Mouse (Mus musculus): Measurements from ENCODE around the gene Tmem179b. TPM values are rescaled to one million over a fixed set of nuclear protein-coding genes. Genes with fewer than 3 reads are reported as not detected.

Tmem179b gene
- 35.9 and 36.5 TPM in 2 replicates for polyA plus RNA-seq (2015; fragmentation: Nextera tagmentation; extraction: Ambion mirVana)

GRCm38 (mm10) chr19:8774086-8774835, at the start of gene Tmem179b:
TSS of gene Tmem179b (minus strand) at chr19:8774467.
- H3K27ac ChIP-seq, result peak within 1 kb of the TSS; percentile 99
- ATAC-seq, result peak; percentile 95
- no peaks in the 10 kb centered on the region for H3K9me3 ChIP-seq (replicated peaks)
- H3K4me1 ChIP-seq, result peaks cover 38% of the 10 kb centered on the region
- peaks cover 49% of the 10 kb centered on the region for H3K36me3 ChIP-seq (ENCODE audit: poor library complexity, severe bottlenecking)
- peak within 1 kb of the TSS; percentile 70 for H3K4me3 ChIP-seq
- peak within 1 kb of the TSS; percentile 100 for H3K4me2 ChIP-seq
- peak within 1 kb of the TSS; percentile 96 for H3K9ac ChIP-seq
- no peaks in the 10 kb centered on the region for H3K27me3 ChIP-seq
- WGBS, result under 1% methylated on average over 68 of the region's 68 CpGs

- Histone ChIP-seq H3K27me3 (no peaks in the 10 kb centered on the region), H3K36me3 (ENCODE audit: poor library complexity, severe bottlenecking) (peaks cover 51% of the 10 kb centered on the region), H3K9me3 (replicated peaks) (no peaks in the 10 kb centered on the region), H3K4me2 (peak overlapping the region; percentile 92), H3K27ac (no peak overlapping the region), H3K4me1 (peaks cover 33% of the 10 kb centered on the region), H3K9ac (peak overlapping the region; percentile 99), H3K4me3 (peak overlapping the region; percentile 100)
- WGBS, result 78% methylated on average over 8 of the region's 8 CpGs
- no peak for ATAC-seq
Measured at GRCm38 (mm10) chr19:8822696-8823095, 48.4 kb upstream of the Tmem179b start.

- ATAC-seq, result no peak
- WGBS, result 1% methylated on average over 7 of the region's 7 CpGs
- Histone ChIP-seq H3K4me3 (peak overlapping the region; percentile 100), H3K9me3 (replicated peaks) (no peaks in the 10 kb centered on the region), H3K36me3 (ENCODE audit: poor library complexity, severe bottlenecking) (peaks cover 44% of the 10 kb centered on the region), H3K27ac (no peak overlapping the region), H3K9ac (peak overlapping the region; percentile 99), H3K4me1 (peaks cover 48% of the 10 kb centered on the region), H3K27me3 (no peaks in the 10 kb centered on the region), H3K4me2 (peak overlapping the region; percentile 92)
Measured at GRCm38 (mm10) chr19:8821146-8821545, 46.9 kb upstream of the Tmem179b start.

- H3K9ac ChIP-seq, result peak overlapping the region; percentile 99
- peak overlapping the region; percentile 99 for H3K27ac ChIP-seq
- H3K9me3 ChIP-seq (replicated peaks), result no peaks in the 10 kb centered on the region
- H3K4me3 ChIP-seq, result peak overlapping the region; percentile 100
- H3K4me2 ChIP-seq, result peak overlapping the region; percentile 92
- H3K36me3 ChIP-seq (ENCODE audit: poor library complexity, severe bottlenecking), result peaks cover 43% of the 10 kb centered on the region
- no peak for ATAC-seq
- no peaks in the 10 kb centered on the region for H3K27me3 ChIP-seq
- WGBS, result under 1% methylated on average over 48 of the region's 48 CpGs
- peaks cover 53% of the 10 kb centered on the region for H3K4me1 ChIP-seq
Measured at GRCm38 (mm10) chr19:8820424-8820956, 46.2 kb upstream of the Tmem179b start.

- Histone ChIP-seq H3K4me1 (peaks cover 58% of the 10 kb centered on the region), H3K27ac (peak within 1 kb of the TSS; percentile 99)
- under 1% methylated on average over 74 of the region's 83 CpGs for WGBS
Measured at GRCm38 (mm10) chr19:8819596-8820423, 45.5 kb upstream of the Tmem179b start, which contains the start of gene Hnrnpul2. TSS of gene Hnrnpul2 (plus strand) at chr19:8820010.

GRCm38 (mm10) chr19:8818801-8819595, 44.7 kb upstream of the Tmem179b start, which contains the start of gene Ttc9c:
TSS of gene Ttc9c (minus strand) at chr19:8819333.
- ATAC-seq, result peak; percentile 94
- no peaks in the 10 kb centered on the region for H3K27me3 ChIP-seq
- H3K9me3 ChIP-seq (replicated peaks), result no peaks in the 10 kb centered on the region
- peak within 1 kb of the TSS; percentile 99 for H3K27ac ChIP-seq
- H3K9ac ChIP-seq, result peak within 1 kb of the TSS; percentile 99
- peak within 1 kb of the TSS; percentile 100 for H3K4me3 ChIP-seq
- H3K4me1 ChIP-seq, result peaks cover 58% of the 10 kb centered on the region
- H3K4me2 ChIP-seq, result peak within 1 kb of the TSS; percentile 92
- WGBS, result under 1% methylated on average over 33 of the region's 33 CpGs
- H3K36me3 ChIP-seq (ENCODE audit: poor library complexity, severe bottlenecking), result peaks cover 42% of the 10 kb centered on the region

More at GRCm38 (mm10) chr19:8819596-8820423, 45.5 kb upstream of the Tmem179b start, which contains the start of gene Hnrnpul2:
- no peaks in the 10 kb centered on the region for H3K9me3 ChIP-seq (replicated peaks)
- H3K36me3 ChIP-seq (ENCODE audit: poor library complexity, severe bottlenecking), result peaks cover 43% of the 10 kb centered on the region
- H3K4me2 ChIP-seq, result peak within 1 kb of the TSS; percentile 92
- H3K9ac ChIP-seq, result peak within 1 kb of the TSS; percentile 99
- peak within 1 kb of the TSS; percentile 100 for H3K4me3 ChIP-seq
- peak; percentile 96 for ATAC-seq
- no peaks in the 10 kb centered on the region for H3K27me3 ChIP-seq

GRCm38 (mm10) chr19:8818301-8818798, 44.1 kb upstream of the Tmem179b start:
- peaks cover 56% of the 10 kb centered on the region for H3K4me1 ChIP-seq
- ATAC-seq, result no peak
- 29% methylated on average over 14 of the region's 14 CpGs for WGBS
- peak overlapping the region; percentile 81 for H3K9ac ChIP-seq
- no peaks in the 10 kb centered on the region for H3K27me3 ChIP-seq
- H3K36me3 ChIP-seq (ENCODE audit: poor library complexity, severe bottlenecking), result peaks cover 42% of the 10 kb centered on the region
- H3K9me3 ChIP-seq (replicated peaks), result no peaks in the 10 kb centered on the region
- peak overlapping the region; percentile 92 for H3K4me2 ChIP-seq
- peak overlapping the region; percentile 99 for H3K27ac ChIP-seq
- peak overlapping the region; percentile 100 for H3K4me3 ChIP-seq

GRCm38 (mm10) chr19:8817001-8817400, 42.7 kb upstream of the Tmem179b start:
- peaks cover 47% of the 10 kb centered on the region for H3K36me3 ChIP-seq (ENCODE audit: poor library complexity, severe bottlenecking)
- H3K27ac ChIP-seq, result no peak overlapping the region
- H3K4me1 ChIP-seq, result peaks cover 43% of the 10 kb centered on the region
- ATAC-seq, result no peak
- H3K4me2 ChIP-seq, result peak overlapping the region; percentile 48
- no peaks in the 10 kb centered on the region for H3K27me3 ChIP-seq
- 55% methylated on average over 3 of the region's 3 CpGs for WGBS
- H3K4me3 ChIP-seq, result peak overlapping the region; percentile 100
- no peaks in the 10 kb centered on the region for H3K9me3 ChIP-seq (replicated peaks)
- peak overlapping the region; percentile 53 for H3K9ac ChIP-seq

- WGBS, result 74% methylated on average over 11 of the region's 11 CpGs
- Histone ChIP-seq H3K4me2 (peak overlapping the region; percentile 19), H3K36me3 (ENCODE audit: poor library complexity, severe bottlenecking) (peaks cover 57% of the 10 kb centered on the region), H3K27me3 (no peaks in the 10 kb centered on the region), H3K4me3 (no peak overlapping the region), H3K27ac (no peak overlapping the region), H3K4me1 (peaks cover 32% of the 10 kb centered on the region), H3K9ac (peak overlapping the region; percentile 22; the same call in 1 of the 2 replicates), H3K9me3 (replicated peaks) (no peaks in the 10 kb centered on the region)
- ATAC-seq, result no peak
Measured at GRCm38 (mm10) chr19:8815812-8816211, 41.5 kb upstream of the Tmem179b start.

- Histone ChIP-seq H3K4me3 (no peak overlapping the region), H3K27me3 (no peaks in the 10 kb centered on the region), H3K4me2 (no peak overlapping the region), H3K27ac (no peak overlapping the region), H3K36me3 (ENCODE audit: poor library complexity, severe bottlenecking) (peaks cover 80% of the 10 kb centered on the region), H3K4me1 (peaks cover 9% of the 10 kb centered on the region), H3K9ac (no peak overlapping the region), H3K9me3 (replicated peaks) (no peaks in the 10 kb centered on the region)
- no peak for ATAC-seq
- 94% methylated on average over 5 of the region's 5 CpGs for WGBS
Measured at GRCm38 (mm10) chr19:8806810-8807209, 32.5 kb upstream of the Tmem179b start.
